Mouse (Mus musculus) ES-Bruce4 (cell line): ENCODE data around the gene Kcnk7. TPM values are rescaled to one million over a fixed set of nuclear protein-coding genes. Genes with fewer than 3 reads are reported as not detected.
"Not testable (repeated sequence)": the region's sequence is repeated elsewhere in the genome, so short reads cannot be mapped to it uniquely, and the experiment has no call there.

ENCODE experiments used
- H3K27ac ChIP-seq: 2 replicates; pipeline ENCODE4 v1.5.1; 2012; ENCODE audit warnings: low read length, inconsistent platforms; ENCODE audit not compliant: insufficient read depth
- H3K27me3 ChIP-seq: 2 replicates; pipeline ENCODE4 v1.6.1; 2012; ENCODE audit warnings: mild to moderate bottlenecking, low read length, inconsistent platforms; ENCODE audit not compliant: control insufficient read depth, poor library complexity, insufficient read depth, severe bottlenecking
- H3K36me3 ChIP-seq: 2 replicates; pipeline ENCODE4 v1.6.1; 2012; ENCODE audit warnings: inconsistent platforms, mild to moderate bottlenecking, low read length, moderate library complexity; ENCODE audit not compliant: control insufficient read depth, poor library complexity, insufficient read depth, severe bottlenecking
- H3K4me1 ChIP-seq: one replicate; pipeline ENCODE4 v1.8.1; 2011; ENCODE audit warnings: low read length; ENCODE audit not compliant: control insufficient read depth, insufficient read depth
- H3K4me3 ChIP-seq: 2 replicates; pipeline ENCODE4 v1.5.1; 2011; ENCODE audit warnings: low read depth, mild to moderate bottlenecking, low read length
- H3K9ac ChIP-seq: 2 replicates; pipeline ENCODE4 v1.6.1; 2012; ENCODE audit warnings: low read depth, mild to moderate bottlenecking, inconsistent platforms; ENCODE audit not compliant: poor library complexity, severe bottlenecking
- H3K9me3 ChIP-seq: replicated peaks from 2 replicates; pipeline ENCODE4 v1.6.1; 2012; ENCODE audit warnings: mild to moderate bottlenecking, low read length, inconsistent platforms; ENCODE audit not compliant: control insufficient read depth, poor library complexity, insufficient read depth, severe bottlenecking
- CTCF ChIP-seq: IDR thresholded peaks from one replicate; pipeline ENCODE4 v1.8.1; 2011; ENCODE audit warnings: low read depth, low read length
- EP300 ChIP-seq: IDR thresholded peaks from 2 replicates; pipeline ENCODE4 v1.6.1; 2011; ENCODE audit warnings: low read depth, low read length; ENCODE audit not compliant: insufficient read depth
- POLR2A ChIP-seq: IDR thresholded peaks from one replicate; pipeline ENCODE4 v1.8.1; 2011; ENCODE audit warnings: low read length; ENCODE audit not compliant: insufficient read depth
- polyA plus RNA-seq: library from polyadenylated mRNA; stranded (reverse); fragments of >200 nt; gene quantifications from 2 replicates; pipeline ENCODE4 v1.2.4, GENCODE M21; 2011; ENCODE audit warnings: low read depth; ENCODE audit not compliant: missing spikeins, insufficient read depth, insufficient read length

Gene Kcnk7
- polyA plus RNA-seq, 1 experiment: not detected

- Histone ChIP-seq H3K4me1 (no peaks in the 10 kb centered on the region), H3K36me3 (peaks cover 5% of the 10 kb centered on the region; the same call in 1 of the 2 replicates), H3K9me3 (no peaks in the 10 kb centered on the region), H3K27ac (no peak overlapping the region), H3K4me3 (no peak overlapping the region), H3K9ac (no peak overlapping the region), H3K27me3 (no peaks in the 10 kb centered on the region)
- TF ChIP-seq POLR2A: no peak
- TF ChIP-seq CTCF: no peak
- no peak for TF ChIP-seq EP300
Observed at GRCm38 (mm10) chr19:5684985-5685384, 19.2 kb upstream of the Kcnk7 start.

GRCm38 (mm10) chr19:5685431-5685830 lies 18.7 kb upstream of the Kcnk7 start:
- Histone ChIP-seq H3K4me1 (no peaks in the 10 kb centered on the region), H3K9me3 (no peaks in the 10 kb centered on the region), H3K27ac (no peak overlapping the region), H3K36me3 (peaks cover 5% of the 10 kb centered on the region; the same call in 1 of the 2 replicates), H3K4me3 (no peak overlapping the region), H3K27me3 (no peaks in the 10 kb centered on the region), H3K9ac (no peak overlapping the region)
- TF ChIP-seq EP300: no peak
- TF ChIP-seq CTCF: no peak
- TF ChIP-seq POLR2A: no peak

GRCm38 (mm10) chr19:5685861-5686260 lies 18.3 kb upstream of the Kcnk7 start:
- no peak for TF ChIP-seq EP300
- no peak for TF ChIP-seq CTCF
- no peak for TF ChIP-seq POLR2A
- Histone ChIP-seq H3K27ac (no peak overlapping the region), H3K36me3 (peaks cover 5% of the 10 kb centered on the region; the same call in 1 of the 2 replicates), H3K9ac (no peak overlapping the region), H3K9me3 (no peaks in the 10 kb centered on the region), H3K27me3 (no peaks in the 10 kb centered on the region), H3K4me3 (no peak overlapping the region), H3K4me1 (no peaks in the 10 kb centered on the region)

- H3K4me1 ChIP-seq: no peaks in the 10 kb centered on the region
- H3K36me3 ChIP-seq: peaks cover 5% of the 10 kb centered on the region; the same call in 1 of the 2 replicates
- TF ChIP-seq EP300 (no peak), CTCF (no peak), POLR2A (no peak)
- no peak overlapping the region for H3K9ac ChIP-seq
- no peaks in the 10 kb centered on the region for H3K9me3 ChIP-seq
- no peaks in the 10 kb centered on the region for H3K27me3 ChIP-seq
- H3K27ac ChIP-seq: no peak overlapping the region
- H3K4me3 ChIP-seq: no peak overlapping the region
Observed at GRCm38 (mm10) chr19:5686437-5686836, 17.7 kb upstream of the Kcnk7 start.

GRCm38 (mm10) chr19:5686954-5687353 lies 17.2 kb upstream of the Kcnk7 start:
- H3K27me3 ChIP-seq, H3K4me1 ChIP-seq, H3K27ac ChIP-seq, H3K9me3 ChIP-seq, H3K4me3 ChIP-seq, H3K36me3 ChIP-seq, H3K9ac ChIP-seq: not testable (repeated sequence)

- H3K4me1 ChIP-seq: no peaks in the 10 kb centered on the region
- no peaks in the 10 kb centered on the region for H3K27me3 ChIP-seq
- H3K9me3 ChIP-seq: no peaks in the 10 kb centered on the region
- no peak for TF ChIP-seq POLR2A
- no peak for TF ChIP-seq CTCF
- TF ChIP-seq EP300: no peak
- no peak overlapping the region for H3K27ac ChIP-seq
- H3K9ac ChIP-seq: peak overlapping the region; percentile 29
- peak overlapping the region; percentile 74 for H3K4me3 ChIP-seq
- peaks cover 5% of the 10 kb centered on the region; the same call in 1 of the 2 replicates for H3K36me3 ChIP-seq
Observed at GRCm38 (mm10) chr19:5687738-5688137, 16.4 kb upstream of the Kcnk7 start.
